Mouse (Mus musculus): Measurements from ENCODE around the gene Gstt1.
A peak's percentile ranks its signal among the peaks of the same experiment; 100 is the strongest.
"Not testable (repeated sequence)": the region's sequence is repeated elsewhere in the genome, so short reads cannot be mapped to it uniquely, and the experiment has no call there.

The Gstt1 gene

GRCm38 (mm10) chr10:75798176-75798696 is at the start of gene Gstt1:
TSS of gene Gstt1 (minus strand) at chr10:75798584.
- peak; percentile 72 to 77 for DNase-seq

- DNase-seq = no peak
Measured at GRCm38 (mm10) chr10:75845306-75845930, 47.0 kb upstream of the Gstt1 start.

- DNase-seq = no peak
Measured at GRCm38 (mm10) chr10:75844800-75845199, 46.4 kb upstream of the Gstt1 start.

GRCm38 (mm10) chr10:75843898-75844297 is 45.5 kb upstream of the Gstt1 start:
- not testable (repeated sequence) for DNase-seq

GRCm38 (mm10) chr10:75839092-75839491 is 40.7 kb upstream of the Gstt1 start:
- DNase-seq = no peak

GRCm38 (mm10) chr10:75837248-75837759 is 38.9 kb upstream of the Gstt1 start, which contains the start of gene Gstt2:
TSS of gene Gstt2 (minus strand) at chr10:75837424.
- peak; percentile 94 to 97 for DNase-seq

GRCm38 (mm10) chr10:75835761-75836531 is 37.6 kb upstream of the Gstt1 start:
- DNase-seq = peak; percentile 29 to 52

- DNase-seq = peak; percentile 74 to 83
Measured at GRCm38 (mm10) chr10:75835307-75835706, 36.9 kb upstream of the Gstt1 start.

GRCm38 (mm10) chr10:75834721-75835120 is 36.3 kb upstream of the Gstt1 start:
- DNase-seq = no peak

GRCm38 (mm10) chr10:75834250-75834649 is 35.9 kb upstream of the Gstt1 start:
- DNase-seq = peak; percentile 93 to 95

GRCm38 (mm10) chr10:75833456-75834080 is 35.2 kb upstream of the Gstt1 start:
- peak; percentile 54 to 63 for DNase-seq

GRCm38 (mm10) chr10:75832272-75832895 is 34.0 kb upstream of the Gstt1 start:
- DNase-seq = peak; percentile 75 to 81

GRCm38 (mm10) chr10:75830275-75830670 is 31.9 kb upstream of the Gstt1 start:
- no peak for DNase-seq

- no peak for DNase-seq
Measured at GRCm38 (mm10) chr10:75829529-75830274, 31.3 kb upstream of the Gstt1 start.

- peak in 1 of 2 experiments; percentile 27 for DNase-seq
Measured at GRCm38 (mm10) chr10:75828500-75828931, 30.1 kb upstream of the Gstt1 start.

GRCm38 (mm10) chr10:75827668-75828360 is 29.4 kb upstream of the Gstt1 start:
- DNase-seq = peak; percentile 48 to 61

- DNase-seq = no peak
Measured at GRCm38 (mm10) chr10:75824530-75824929, 26.1 kb upstream of the Gstt1 start.

GRCm38 (mm10) chr10:75823782-75824181 is 25.4 kb upstream of the Gstt1 start:
- no peak for DNase-seq

GRCm38 (mm10) chr10:75822443-75822842 is 24.1 kb upstream of the Gstt1 start, which contains the start of gene Gstt4:
TSS of gene Gstt4 (minus strand) at chr10:75822543.
- no peak for DNase-seq

- no peak for DNase-seq
Measured at GRCm38 (mm10) chr10:75819882-75820281, 21.5 kb upstream of the Gstt1 start.

- no peak for DNase-seq
Measured at GRCm38 (mm10) chr10:75818641-75819040, 20.3 kb upstream of the Gstt1 start.
